In genomic region chr6:143099281-143099680, GRCm38 (mm10) we compare ENCODE assay signal across 8 mouse cellular contexts. TPM values are rescaled to one million over a fixed set of nuclear protein-coding genes. Genes with fewer than 3 reads are reported as not detected.
DNase-seq lines count a peak whose midpoint lies in the region; ATAC-seq and TF ChIP-seq lines count a peak whose summit lies in the region.

No protein-coding gene starts in this region.

- peak; percentile 67 for ATAC-seq in erythroid progenitor cell, adult 5-6 weeks (replicated peaks; ENCODE audit: low FRiP score, poor library complexity, severe bottlenecking)
- peak; percentile 72 for ATAC-seq in hindbrain, embryonic 16.5 days
- peak; percentile 81 for ATAC-seq in neural tube, embryonic 13.5 days (ENCODE audit: low read depth)

- peak overlapping the region; percentile 86 for H3K9ac ChIP-seq in hindbrain, embryonic 16.5 days (ENCODE audit: low read depth, low read length)
- peak overlapping the region; percentile 83 for H3K9ac ChIP-seq in liver, adult 2 months (ENCODE audit: low read depth, low read length)
- peak overlapping the region; percentile 92 for H3K9ac ChIP-seq in neural tube, embryonic 13.5 days

- under 1% methylated on average over 32 of the region's 32 CpGs for WGBS in hindbrain, embryonic 16.5 days
- 1% methylated on average over 32 of the region's 32 CpGs for WGBS in liver, adult 2 months
- WGBS in neural tube, embryonic 13.5 days, result under 1% methylated on average over 32 of the region's 32 CpGs

- peak overlapping the region; percentile 53 for H3K4me2 ChIP-seq in hindbrain, embryonic 16.5 days (ENCODE audit: low read length)
- peak overlapping the region; percentile 72 for H3K4me2 ChIP-seq in neural tube, embryonic 13.5 days

- H3K4me3 ChIP-seq in hindbrain, embryonic 16.5 days (ENCODE audit: low read length), result peak overlapping the region; percentile 75
- peak overlapping the region; percentile 75 for H3K4me3 ChIP-seq in liver, adult 2 months (ENCODE audit: insufficient read depth, low read depth, low read length)
- H3K4me3 ChIP-seq in neural tube, embryonic 13.5 days, result peak overlapping the region; percentile 89

- no peaks in the 10 kb centered on the region for H3K27me3 ChIP-seq in hindbrain, embryonic 16.5 days (replicated peaks; ENCODE audit: control insufficient read depth, insufficient read depth, low read length)
- H3K27me3 ChIP-seq in liver, adult 2 months (ENCODE audit: control insufficient read depth, insufficient read depth, low read length), result no peaks in the 10 kb centered on the region
- no peaks in the 10 kb centered on the region for H3K27me3 ChIP-seq in neural tube, embryonic 13.5 days

- DNase-seq in adrenal gland, adult 18-20 months (ENCODE audit: low spot score in 2 of 2), result peak; percentile 56 to 60
- no peak for DNase-seq in adrenal gland, postnatal 10 days
- peak; percentile 19 to 68 for DNase-seq in urinary bladder, adult 18-20 months (ENCODE audit: low spot score in 2 of 2)
- DNase-seq in urinary bladder, postnatal 4 days (ENCODE audit: low spot score in 2 of 2), result no peak
- peak; percentile 20 for DNase-seq in liver, adult 2 months (ENCODE audit: extremely low read depth, low read depth, low spot score)

- peaks cover 9% of the 10 kb centered on the region for H3K4me1 ChIP-seq in hindbrain, embryonic 16.5 days (ENCODE audit: control insufficient read depth, insufficient read depth, low read depth, low read length)
- H3K4me1 ChIP-seq in liver, adult 2 months (ENCODE audit: control insufficient read depth, insufficient read depth, low read length), result peaks cover 2% of the 10 kb centered on the region; the same call in 1 of the 2 replicates
- H3K4me1 ChIP-seq in neural tube, embryonic 13.5 days (replicated peaks), result peaks cover 23% of the 10 kb centered on the region

- no peaks in the 10 kb centered on the region for H3K9me3 ChIP-seq in hindbrain, embryonic 16.5 days (ENCODE audit: control insufficient read depth, low read length)
- no peaks in the 10 kb centered on the region for H3K9me3 ChIP-seq in neural tube, embryonic 13.5 days

- no peaks in the 10 kb centered on the region for H3K36me3 ChIP-seq in hindbrain, embryonic 16.5 days (ENCODE audit: control insufficient read depth, insufficient read depth, low read length)
- H3K36me3 ChIP-seq in liver, adult 2 months (ENCODE audit: control insufficient read depth, insufficient read depth, low read length), result no peaks in the 10 kb centered on the region
- peaks cover 22% of the 10 kb centered on the region for H3K36me3 ChIP-seq in neural tube, embryonic 13.5 days

- TF ChIP-seq CTCF in liver, adult 2 months (IDR thresholded peaks at IDR 0.05; ENCODE audit: low read depth, low read length), result peak; percentile 28; the same call in 1 of the 2 replicates

- no peak for TF ChIP-seq POLR2A in liver, adult 2 months (IDR thresholded peaks at IDR 0.05; ENCODE audit: extremely low read depth, insufficient read depth, low read length)

- no peaks in the 10 kb centered on the region; the same call in 1 of the 2 replicates for H3K79me2 ChIP-seq in liver, adult 2 months (ENCODE audit: control insufficient read depth, insufficient read depth, low read length)

- peak overlapping the region; percentile 94 for H3K27ac ChIP-seq in hindbrain, embryonic 16.5 days (ENCODE audit: low read depth, low read length)
- peak overlapping the region; percentile 18 for H3K27ac ChIP-seq in liver, adult 2 months (replicated peaks; ENCODE audit: insufficient read depth, low read depth, low read length)
- H3K27ac ChIP-seq in neural tube, embryonic 13.5 days (replicated peaks), result peak overlapping the region; percentile 97

RNA-seq across cellular contexts. Expression of gene C2cd5, which starts 0.7 kb away (rescaled TPM):
- total RNA-seq in adrenal gland, adult 18-20 months (2021), result 10 to 100 TPM; 14.7 to 16.2 TPM
- 10 to 100 TPM; 19.5 to 34.9 TPM for total RNA-seq in adrenal gland, postnatal 10 days (2021)
- total RNA-seq in erythroid progenitor cell, adult 5-6 weeks (2015; ENCODE audit: low replicate concordance), result 103 and 135 TPM in 2 replicates
- total RNA-seq in erythroid progenitor cell, adult 5-6 weeks (2017; ENCODE audit: low replicate concordance), result 105 and 112 TPM in 2 replicates
- polyA plus RNA-seq in hindbrain, embryonic 16.5 days (2015; fragmentation: Nextera tagmentation; extraction: Ambion mirVana), result 39.0 and 41.6 TPM in 2 replicates
- 4.1 and 4.6 TPM in 2 replicates for total RNA-seq in liver, adult 2 months (2014; rRNA removed)
- 2.5 and 3.2 TPM in 2 replicates for polyA plus RNA-seq in liver, adult 2 months (2012; rRNA removed)
- polyA plus RNA-seq in neural tube, embryonic 13.5 days (2015; fragmentation: Nextera tagmentation; extraction: Ambion mirVana), result 44.2 and 44.6 TPM in 2 replicates

Comparison
In these comparisons a context has a peak if more than half of its experiments do, and no peak if none do; other contexts are left out.
1. DNase-seq: peak in adrenal gland, adult 18-20 months (2 of 2), urinary bladder, adult 18-20 months (2 of 2) and liver, adult 2 months (single experiment); none in adrenal gland, postnatal 10 days (single experiment) and urinary bladder, postnatal 4 days (0 of 2).
2. H3K27ac ChIP-seq: peak in every context shown above with its lines; median percentile 97 in neural tube, embryonic 13.5 days; 94 in hindbrain, embryonic 16.5 days; 18 in liver, adult 2 months.
3. Peak in every context shown above with its lines, with median percentiles within 50 percentile points of each other: ATAC-seq, H3K4me3 ChIP-seq and H3K9ac ChIP-seq.